Mouse (Mus musculus) liver, embryonic 16.5 days (tissue): ENCODE measurements around the gene Mlip. TPM values are rescaled to one million over a fixed set of nuclear protein-coding genes. Genes with fewer than 3 reads are reported as not detected.
"Not testable (repeated sequence)": the region's sequence is repeated elsewhere in the genome, so short reads cannot be mapped to it uniquely, and the experiment has no call there.

Experiments
- ATAC-seq: fragments of 200-750 bp; cut with Nextera tagmentation; 2 replicates; pipeline ENCODE4 v1.8.0; 2017; ENCODE audit warnings: low read depth, mild to moderate bottlenecking, moderate number of reproducible peaks, moderate library complexity
- H3K27ac ChIP-seq: fragments of 300-500 bp; sonication (generic); 2 replicates; pipeline ENCODE4 v1.5.1; 2014; ENCODE audit warnings: mild to moderate bottlenecking, low read length
- H3K27me3 ChIP-seq: fragments of 300-500 bp; sonication (generic); 2 replicates; pipeline ENCODE4 v1.6.1; 2014; ENCODE audit warnings: low read depth, low read length, mixed read lengths; ENCODE audit not compliant: control insufficient read depth, insufficient read depth
- H3K36me3 ChIP-seq: fragments of 300-500 bp; sonication (generic); 2 replicates; pipeline ENCODE4 v1.6.1; 2014; ENCODE audit warnings: mild to moderate bottlenecking; ENCODE audit not compliant: control insufficient read depth, insufficient read depth
- H3K4me1 ChIP-seq: fragments of 300-500 bp; sonication (generic); 2 replicates; pipeline ENCODE4 v1.6.1; 2014; ENCODE audit warnings: low read depth, low read length, mixed read lengths; ENCODE audit not compliant: control insufficient read depth
- H3K4me2 ChIP-seq: fragments of 300-500 bp; sonication (generic); 2 replicates; pipeline ENCODE4 v1.6.1; 2014; ENCODE audit warnings: low read depth, low read length, mixed read lengths
- H3K4me3 ChIP-seq: fragments of 300-500 bp; sonication (generic); 2 replicates; pipeline ENCODE4 v1.5.1; 2014; ENCODE audit warnings: low read depth, mild to moderate bottlenecking, low read length
- H3K9ac ChIP-seq: fragments of 300-500 bp; sonication (generic); 2 replicates; pipeline ENCODE4 v1.6.1; 2014; ENCODE audit warnings: low read depth, low read length
- H3K9me3 ChIP-seq: fragments of 300-500 bp; sonication (generic); replicated peaks from 2 replicates; pipeline ENCODE4 v1.6.1; 2016; ENCODE audit warnings: low read length; ENCODE audit not compliant: control insufficient read depth
- WGBS: fragments of 180-500 bp; shearing (Covaris S2); extraction: QIAGEN DNeasy Blood & Tissue Kit; methylation state at CpG from one replicate; pipeline ENCODE4 v1.1.7; 2014; ENCODE audit not compliant: insufficient replicate concordance; 5-methylcytosine and 5-hydroxymethylcytosine counted together
- polyA plus RNA-seq: library from polyadenylated mRNA; unstranded; fragments of >200 nt; fragmentation: Nextera tagmentation; extraction: Ambion mirVana; gene quantifications from 2 replicates; pipeline ENCODE4 v1.2.1, GENCODE M21; 2015

The Mlip gene
- polyA plus RNA-seq, 1 experiment from 2014 or later: 0.51 TPM

DNA sequence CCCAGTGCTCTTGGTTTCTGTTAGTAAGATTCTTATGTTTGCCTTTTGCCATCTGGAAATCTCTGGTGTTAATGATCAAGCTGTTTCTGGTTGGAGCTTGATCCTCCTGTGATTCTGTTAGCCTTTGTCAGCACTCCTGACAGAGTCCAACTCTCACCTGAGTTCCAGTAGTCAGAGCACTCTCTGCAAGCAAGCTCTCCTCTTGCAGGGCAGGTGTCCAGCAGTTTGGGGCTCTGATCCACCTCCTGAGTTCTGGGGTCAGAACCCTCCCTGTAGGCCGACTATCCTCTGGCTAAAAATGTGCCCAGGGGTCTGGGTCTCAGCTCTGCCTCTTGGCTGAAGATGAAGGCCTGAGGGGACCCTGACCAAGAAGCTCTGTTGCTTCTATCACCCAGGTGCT lies 269.5 kb downstream of the Mlip start:
- not testable (repeated sequence) for H3K4me1 ChIP-seq, H3K4me3 ChIP-seq, H3K27me3 ChIP-seq, H3K27ac ChIP-seq, H3K9me3 ChIP-seq, H3K9ac ChIP-seq, ATAC-seq, H3K36me3 ChIP-seq, H3K4me2 ChIP-seq
- 32% methylated on average over 1 of the region's 1 CpGs for WGBS

DNA sequence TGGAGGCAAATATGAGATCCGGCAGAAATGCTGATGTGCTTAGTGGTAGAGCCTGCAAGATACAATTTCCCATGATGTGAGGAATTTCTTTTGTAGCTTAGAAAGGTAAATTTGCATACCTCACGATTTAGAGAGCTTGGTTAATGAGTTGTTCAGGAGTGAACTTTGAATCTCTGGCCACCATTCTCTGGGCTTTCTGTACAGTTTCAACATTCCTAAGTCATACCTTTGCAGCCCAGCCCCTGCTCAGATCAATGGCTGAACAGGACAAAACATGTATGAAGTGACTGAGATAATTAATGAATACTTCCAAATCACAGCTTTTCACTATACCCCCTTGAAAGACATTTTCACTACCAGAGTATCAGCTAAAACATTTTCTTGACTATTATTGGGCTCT lies 281.1 kb downstream of the Mlip start:
- Histone ChIP-seq H3K9ac (no peak overlapping the region), H3K4me3 (no peak overlapping the region), H3K4me2 (no peak overlapping the region), H3K36me3 (no peaks in the 10 kb centered on the region), H3K27me3 (no peaks in the 10 kb centered on the region), H3K4me1 (no peaks in the 10 kb centered on the region), H3K27ac (no peak overlapping the region), H3K9me3 (no peaks in the 10 kb centered on the region)
- WGBS: 46% methylated on average over 2 of the region's 2 CpGs
- ATAC-seq: no peak

DNA sequence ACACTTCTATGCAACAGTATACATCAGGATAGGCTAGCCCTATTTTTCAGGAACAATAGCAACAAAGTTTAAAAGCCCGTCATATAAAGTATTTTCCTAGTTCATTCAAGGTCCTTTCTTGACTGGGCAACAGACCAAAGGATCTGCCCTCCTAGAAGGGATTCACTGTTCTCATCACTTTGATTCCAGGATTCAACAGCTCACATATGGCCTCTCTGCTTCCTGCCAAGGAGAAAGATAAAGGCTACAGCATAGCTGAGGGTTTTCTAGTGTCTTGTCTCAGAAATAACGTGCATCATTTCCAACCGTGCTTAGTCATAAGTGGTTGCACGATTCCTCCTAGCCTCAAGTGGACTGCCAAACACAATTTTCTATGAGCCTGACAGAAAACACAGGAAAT lies 296.2 kb downstream of the Mlip start:
- no peak overlapping the region for H3K4me3 ChIP-seq
- H3K9ac ChIP-seq: no peak overlapping the region
- no peaks in the 10 kb centered on the region for H3K4me1 ChIP-seq
- no peaks in the 10 kb centered on the region for H3K27me3 ChIP-seq
- no peaks in the 10 kb centered on the region for H3K9me3 ChIP-seq
- ATAC-seq: no peak
- no peak overlapping the region for H3K27ac ChIP-seq
- no peak overlapping the region for H3K4me2 ChIP-seq
- no peaks in the 10 kb centered on the region for H3K36me3 ChIP-seq
- 47% methylated on average over 4 of the region's 4 CpGs for WGBS

DNA sequence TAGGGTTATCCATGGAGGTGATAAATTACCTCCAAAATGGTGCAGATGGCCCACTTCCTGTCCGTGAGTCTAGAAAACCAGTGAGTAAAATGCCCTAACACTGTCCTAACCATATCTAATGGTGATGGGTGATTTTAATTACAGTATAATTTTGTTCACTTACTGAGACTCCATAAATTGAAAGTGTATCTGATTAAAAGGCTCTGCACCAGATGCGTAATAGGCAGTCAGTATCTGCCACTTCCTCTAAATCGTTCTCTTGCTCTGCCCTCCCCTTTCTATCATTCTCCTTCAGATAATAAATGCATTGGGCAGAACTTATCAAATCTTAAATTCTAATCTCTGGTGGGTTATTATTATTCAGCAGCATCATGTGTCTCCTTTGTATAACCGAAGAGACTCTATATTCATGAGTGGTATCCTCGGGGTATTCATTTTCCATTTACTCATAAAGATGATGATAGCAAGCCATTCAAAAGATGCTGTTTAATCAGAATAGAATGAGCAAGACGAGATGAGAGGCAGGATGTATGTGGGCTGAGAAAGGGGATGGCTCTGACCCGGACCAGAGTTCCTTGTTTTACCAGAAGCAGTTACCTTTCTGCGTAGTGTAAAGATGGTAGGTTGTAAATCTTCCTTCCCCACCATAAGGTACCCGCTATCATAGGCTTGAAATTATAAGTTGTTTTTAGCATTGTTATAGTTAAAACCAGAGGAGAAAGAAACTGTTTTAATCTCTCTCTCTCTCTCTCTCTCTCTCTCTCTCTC lies 298.2 kb downstream of the Mlip start:
- Histone ChIP-seq H3K4me3 (no peak overlapping the region), H3K27me3 (no peaks in the 10 kb centered on the region)

More for the DNA sequence above, 298.2 kb downstream of the Mlip start:
- WGBS: 60% methylated on average over 9 of the region's 9 CpGs
- no peaks in the 10 kb centered on the region for H3K4me1 ChIP-seq
- H3K9me3 ChIP-seq: no peaks in the 10 kb centered on the region
- no peak overlapping the region for H3K9ac ChIP-seq
- no peak for ATAC-seq
- no peak overlapping the region for H3K27ac ChIP-seq
- H3K4me2 ChIP-seq: no peak overlapping the region
- no peaks in the 10 kb centered on the region for H3K36me3 ChIP-seq

Other genes starting within 250 kb of the Mlip start
- gene Lrrc1, start 191.9 kb upstream of the Mlip start, polyA plus RNA-seq: 3.3 and 3.8 TPM in 2 replicates